Mouse (Mus musculus) limb, embryonic 15.5 days (tissue): ENCODE data around the gene Serpina5. TPM values are rescaled to one million over a fixed set of nuclear protein-coding genes. Genes with fewer than 3 reads are reported as not detected.
"Not testable (repeated sequence)": the region's sequence is repeated elsewhere in the genome, so short reads cannot be mapped to it uniquely, and the experiment has no call there.

Experiments
- ATAC-seq: fragments of 200-750 bp; cut with Nextera tagmentation; 2 replicates; pipeline ENCODE4 v1.8.0; 2017; ENCODE audit warnings: low read depth, moderate TSS enrichment; ENCODE audit not compliant: insufficient number of reproducible peaks, low FRiP score, low TSS enrichment
- H3K27ac ChIP-seq: fragments of 300-500 bp; sonication (generic); 2 replicates; pipeline ENCODE4 v1.5.1; 2015; ENCODE audit warnings: moderate library complexity, mild to moderate bottlenecking, inconsistent platforms
- H3K27me3 ChIP-seq: fragments of 300-500 bp; sonication (generic); 2 replicates; pipeline ENCODE4 v1.6.1; 2015; ENCODE audit warnings: inconsistent platforms
- H3K36me3 ChIP-seq: fragments of 300-500 bp; sonication (generic); 2 replicates; pipeline ENCODE4 v1.6.1; 2015; ENCODE audit warnings: inconsistent platforms
- H3K4me1 ChIP-seq: fragments of 300-500 bp; sonication (generic); 2 replicates; pipeline ENCODE4 v1.6.1; 2015; ENCODE audit warnings: inconsistent platforms
- H3K4me2 ChIP-seq: fragments of 300-500 bp; sonication (generic); 2 replicates; pipeline ENCODE4 v1.6.1; 2015; ENCODE audit warnings: mild to moderate bottlenecking, inconsistent platforms
- H3K4me3 ChIP-seq: fragments of 300-500 bp; sonication (generic); 2 replicates; pipeline ENCODE4 v1.5.1; 2015; ENCODE audit warnings: mild to moderate bottlenecking, inconsistent platforms
- H3K9ac ChIP-seq: fragments of 300-500 bp; sonication (generic); 2 replicates; pipeline ENCODE4 v1.6.1; 2015; ENCODE audit warnings: inconsistent platforms
- H3K9me3 ChIP-seq: fragments of 300-500 bp; sonication (generic); 2 replicates; pipeline ENCODE4 v1.6.1; 2016; ENCODE audit warnings: inconsistent platforms
- WGBS: fragments of 180-500 bp; shearing (Covaris S2); methylation state at CpG from one replicate; pipeline ENCODE4 v1.1.7; 2015; 5-methylcytosine and 5-hydroxymethylcytosine counted together
- polyA plus RNA-seq: library from polyadenylated mRNA; unstranded; fragments of >200 nt; fragmentation: Nextera tagmentation; extraction: Ambion mirVana; gene quantifications from 2 replicates; pipeline ENCODE4 v1.2.1, GENCODE M21; 2015

Gene Serpina5
- polyA plus RNA-seq, 1 experiment from 2014 or later = not detected

DNA sequence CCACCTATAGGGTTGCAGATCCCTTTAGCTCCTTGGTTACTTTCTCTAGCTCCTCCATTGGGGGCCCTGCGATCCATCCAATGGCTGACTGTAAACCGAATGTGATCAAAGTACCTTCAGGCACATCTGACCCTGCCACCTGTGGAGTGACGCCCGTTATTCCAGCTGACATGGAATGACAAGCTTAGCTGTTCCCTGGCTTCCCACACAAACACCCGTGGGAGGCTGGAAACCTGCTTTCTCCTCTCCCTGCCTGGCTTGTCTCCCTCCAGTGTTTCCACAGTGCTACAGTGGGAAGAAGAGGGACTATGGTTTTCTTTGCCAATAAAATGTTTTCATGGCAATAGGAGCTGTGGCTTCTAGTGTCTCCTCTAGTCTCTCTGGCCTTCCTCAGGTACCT is 28.6 kb upstream of the Serpina5 start:
- no peaks in the 10 kb centered on the region for H3K9me3 ChIP-seq
- no peak overlapping the region for H3K4me3 ChIP-seq
- H3K4me2 ChIP-seq = no peak overlapping the region
- H3K36me3 ChIP-seq = no peaks in the 10 kb centered on the region
- no peaks in the 10 kb centered on the region for H3K4me1 ChIP-seq
- H3K27ac ChIP-seq = no peak overlapping the region
- 53% methylated on average over 5 of the region's 5 CpGs for WGBS
- no peak for ATAC-seq
- no peak overlapping the region for H3K9ac ChIP-seq
- 0 out of 2 replicates have a peak, but pooled peaks cover 4% of the 10 kb centered on the region for H3K27me3 ChIP-seq

DNA sequence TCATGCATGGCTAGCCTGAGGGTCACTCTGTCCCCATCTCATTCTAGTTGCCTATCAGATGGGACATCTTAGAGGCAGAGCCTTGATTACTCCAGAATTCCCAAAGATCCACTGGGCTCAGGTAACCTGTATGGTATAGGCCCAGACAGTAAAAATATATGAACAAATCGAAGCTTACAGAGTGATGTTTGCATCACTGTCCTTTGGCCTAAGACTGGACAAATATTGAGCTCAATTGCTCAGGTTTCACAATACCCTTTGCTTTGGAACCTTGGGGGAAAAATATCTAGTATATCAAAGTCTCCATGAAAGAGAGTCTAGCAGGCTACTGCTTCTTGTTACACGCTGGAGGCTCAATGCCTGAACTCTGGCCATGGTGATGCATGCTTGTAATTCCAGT is 10.8 kb upstream of the Serpina5 start:
- 74% methylated on average over 2 of the region's 2 CpGs for WGBS
- no peak overlapping the region for H3K9ac ChIP-seq
- ATAC-seq = no peak
- no peaks in the 10 kb centered on the region for H3K27me3 ChIP-seq
- no peaks in the 10 kb centered on the region for H3K9me3 ChIP-seq
- no peak overlapping the region for H3K4me3 ChIP-seq
- H3K4me1 ChIP-seq = no peaks in the 10 kb centered on the region
- H3K36me3 ChIP-seq = no peaks in the 10 kb centered on the region
- H3K27ac ChIP-seq = no peak overlapping the region
- no peak overlapping the region for H3K4me2 ChIP-seq

DNA sequence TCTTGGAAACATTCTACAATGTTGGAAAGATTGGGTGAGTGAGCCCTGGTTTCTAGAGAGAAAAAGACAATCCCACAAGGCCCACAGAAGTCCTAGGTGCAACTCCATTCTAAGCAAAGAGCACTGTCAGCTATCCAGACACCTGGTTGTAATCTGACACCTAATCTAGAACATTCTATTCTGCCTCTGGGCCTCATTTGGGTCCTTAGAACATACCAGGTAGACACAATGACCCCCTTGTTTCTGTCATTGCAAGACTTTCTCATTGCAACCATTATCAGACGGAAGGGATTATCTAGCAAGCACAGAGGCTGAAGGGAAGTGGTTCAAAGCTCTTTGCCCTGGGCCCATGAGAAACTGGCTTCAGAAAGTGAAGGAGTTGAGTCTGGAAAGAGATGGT is 9.6 kb upstream of the Serpina5 start:
- no peaks in the 10 kb centered on the region for H3K36me3 ChIP-seq
- ATAC-seq = no peak
- no peak overlapping the region for H3K4me3 ChIP-seq
- WGBS = 77% methylated on average over 1 of the region's 1 CpGs
- H3K27me3 ChIP-seq = no peaks in the 10 kb centered on the region
- H3K4me2 ChIP-seq = no peak overlapping the region
- no peak overlapping the region for H3K9ac ChIP-seq
- no peak overlapping the region for H3K27ac ChIP-seq
- no peaks in the 10 kb centered on the region for H3K9me3 ChIP-seq
- H3K4me1 ChIP-seq = no peaks in the 10 kb centered on the region

DNA sequence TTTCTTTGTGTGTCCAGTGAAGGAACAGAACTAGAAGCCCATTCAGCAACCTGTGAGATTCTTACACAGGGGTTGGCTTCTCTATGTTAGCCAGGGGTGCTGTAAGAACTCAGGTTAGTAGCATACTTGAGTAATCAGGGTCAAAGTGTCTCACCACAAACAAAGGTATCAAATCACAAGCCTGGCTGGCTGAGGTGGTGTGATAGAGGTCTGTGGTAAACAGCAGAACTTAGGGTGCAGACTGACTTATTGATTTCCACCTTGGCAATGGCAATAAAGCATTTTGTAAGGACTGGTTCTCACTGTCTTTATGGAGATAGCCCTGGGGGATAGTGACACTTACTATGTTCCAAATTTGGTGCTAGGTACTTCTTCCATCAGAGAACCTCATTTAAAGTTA is 4.9 kb downstream of the Serpina5 start:
- no peak overlapping the region for H3K4me3 ChIP-seq
- H3K9me3 ChIP-seq = no peaks in the 10 kb centered on the region
- no peak for ATAC-seq
- H3K27me3 ChIP-seq = no peaks in the 10 kb centered on the region
- H3K36me3 ChIP-seq = no peaks in the 10 kb centered on the region
- H3K4me2 ChIP-seq = no peak overlapping the region
- no peak overlapping the region for H3K27ac ChIP-seq
- H3K9ac ChIP-seq = no peak overlapping the region
- no peaks in the 10 kb centered on the region for H3K4me1 ChIP-seq

DNA sequence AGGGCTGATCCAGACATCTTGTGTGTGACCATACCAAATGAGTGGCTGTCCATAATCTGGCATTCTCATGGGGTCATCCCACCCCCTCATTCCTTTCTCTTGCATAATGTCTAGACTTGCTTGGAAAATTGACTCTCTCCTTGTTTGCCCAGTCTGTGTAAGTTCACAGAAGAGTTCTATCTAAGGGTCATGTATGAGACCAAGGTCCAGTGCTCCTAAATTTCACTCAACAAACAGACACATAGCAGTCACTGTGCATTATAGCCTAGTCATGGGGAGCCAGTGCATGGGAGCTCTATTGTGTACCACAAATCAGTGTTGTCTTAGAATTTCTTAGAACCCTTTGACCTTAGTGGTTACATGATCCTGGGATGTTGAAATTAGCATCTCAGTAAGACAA is 6.0 kb downstream of the Serpina5 start:
- Histone ChIP-seq H3K27me3 (no peaks in the 10 kb centered on the region), H3K4me3 (no peak overlapping the region), H3K4me1 (no peaks in the 10 kb centered on the region), H3K9ac (no peak overlapping the region), H3K36me3 (no peaks in the 10 kb centered on the region), H3K4me2 (no peak overlapping the region), H3K27ac (no peak overlapping the region), H3K9me3 (no peaks in the 10 kb centered on the region)
- no peak for ATAC-seq

GRCm38 (mm10) chr12:104108507-104108906 is 7.6 kb downstream of the Serpina5 start:
- no peak overlapping the region for H3K4me2 ChIP-seq
- H3K9me3 ChIP-seq = no peaks in the 10 kb centered on the region
- WGBS = 82% methylated on average over 2 of the region's 2 CpGs

DNA sequence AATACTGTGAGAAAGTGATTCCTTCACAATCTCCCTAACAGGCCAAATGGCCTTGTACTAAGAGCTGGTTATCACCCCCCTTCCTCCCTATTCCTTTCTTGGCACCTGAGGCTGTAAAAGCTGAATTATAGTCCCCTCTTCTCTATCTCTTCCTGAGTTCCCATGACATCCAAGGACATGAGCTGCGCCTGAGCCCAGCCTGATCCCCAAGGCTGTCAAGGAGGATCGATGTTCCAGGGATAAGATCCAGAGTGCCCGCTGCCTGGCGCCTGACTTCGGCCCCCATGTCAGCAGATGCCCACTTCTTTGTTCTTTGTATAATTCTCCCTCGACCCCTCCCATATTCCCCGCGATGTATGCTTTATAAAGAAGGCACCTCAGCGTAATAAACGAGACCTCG is 11.4 kb downstream of the Serpina5 start, which contains the start of gene Serpina3a:
Serpina3a (plus strand) TSS at position 392 of the 400 bp plus-strand sequence.
- H3K4me2 ChIP-seq, H3K27ac ChIP-seq, H3K36me3 ChIP-seq, H3K4me1 ChIP-seq, H3K9me3 ChIP-seq, ATAC-seq, H3K9ac ChIP-seq, H3K4me3 ChIP-seq, H3K27me3 ChIP-seq: not testable (repeated sequence)
- WGBS = 86% methylated on average over 11 of the region's 11 CpGs

More at GRCm38 (mm10) chr12:104108507-104108906, 7.6 kb downstream of the Serpina5 start:
- H3K27ac ChIP-seq = no peak overlapping the region
- H3K4me1 ChIP-seq = no peaks in the 10 kb centered on the region
- no peak overlapping the region for H3K4me3 ChIP-seq
- H3K36me3 ChIP-seq = no peaks in the 10 kb centered on the region
- ATAC-seq = no peak
- H3K9ac ChIP-seq = no peak overlapping the region
- no peaks in the 10 kb centered on the region for H3K27me3 ChIP-seq

DNA sequence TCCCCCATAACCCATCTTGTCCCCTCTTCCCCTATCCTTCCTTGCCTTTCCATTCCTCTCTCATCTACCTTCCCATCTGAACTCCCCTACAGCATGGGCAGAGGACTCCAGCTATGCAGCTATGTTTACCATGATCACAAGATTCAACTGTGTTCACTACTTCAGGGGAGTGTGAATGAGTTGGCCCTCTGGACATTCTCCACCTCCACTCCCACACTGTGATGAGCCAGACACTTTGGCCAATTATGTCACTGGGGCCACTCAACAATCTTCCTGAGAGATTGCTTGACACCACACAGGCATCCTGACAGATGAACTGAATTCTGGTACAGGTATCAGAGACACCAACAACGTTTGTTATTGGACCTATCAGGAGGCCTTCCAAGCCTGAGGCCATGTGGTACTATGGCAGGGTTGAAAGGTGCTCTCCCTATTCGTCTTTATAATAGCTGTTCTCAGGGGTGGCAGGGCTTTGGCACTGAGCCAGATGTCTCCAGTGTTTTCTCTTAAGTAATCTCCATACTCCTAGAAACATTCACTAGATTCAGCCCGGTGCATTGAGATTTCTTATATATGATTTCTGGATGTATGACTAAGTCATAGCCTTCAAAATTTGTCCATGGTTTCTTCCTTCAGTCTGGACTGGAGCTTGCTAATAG is 14.1 kb downstream of the Serpina5 start:
- WGBS = 42% methylated on average over 3 of the region's 3 CpGs
- H3K4me3 ChIP-seq = no peak overlapping the region

DNA sequence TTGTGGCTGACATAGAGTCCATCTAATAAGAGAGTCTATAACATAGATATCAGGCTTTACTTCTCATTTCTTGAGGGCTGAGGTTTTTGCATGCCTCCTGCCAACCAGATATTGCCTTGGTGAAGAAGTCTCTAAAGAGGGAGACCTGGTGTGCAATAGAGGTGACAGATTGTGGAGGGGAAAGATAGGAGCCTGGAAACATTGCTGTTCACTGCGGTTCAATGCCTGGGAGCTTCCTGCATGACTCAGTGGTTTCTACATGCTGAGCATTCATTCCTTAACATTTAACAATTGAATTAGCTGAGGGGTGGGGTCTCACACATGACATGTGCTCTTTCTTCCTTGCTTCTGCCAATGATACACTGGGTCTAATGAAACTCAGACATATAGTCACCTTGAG is 22.2 kb downstream of the Serpina5 start:
- no peak overlapping the region for H3K27ac ChIP-seq
- H3K4me3 ChIP-seq = no peak overlapping the region
- H3K9me3 ChIP-seq = no peaks in the 10 kb centered on the region
- WGBS = 90% methylated on average over 1 of the region's 1 CpGs
- H3K4me1 ChIP-seq = no peaks in the 10 kb centered on the region
- no peak overlapping the region for H3K4me2 ChIP-seq
- H3K27me3 ChIP-seq = no peaks in the 10 kb centered on the region
- H3K36me3 ChIP-seq = no peaks in the 10 kb centered on the region
- no peak for ATAC-seq
- H3K9ac ChIP-seq = no peak overlapping the region

More for the DNA sequence above, 14.1 kb downstream of the Serpina5 start:
- Histone ChIP-seq H3K27me3 (no peaks in the 10 kb centered on the region), H3K9ac (no peak overlapping the region), H3K4me1 (no peaks in the 10 kb centered on the region), H3K36me3 (no peaks in the 10 kb centered on the region), H3K27ac (no peak overlapping the region), H3K9me3 (no peaks in the 10 kb centered on the region), H3K4me2 (no peak overlapping the region)
- no peak for ATAC-seq

DNA sequence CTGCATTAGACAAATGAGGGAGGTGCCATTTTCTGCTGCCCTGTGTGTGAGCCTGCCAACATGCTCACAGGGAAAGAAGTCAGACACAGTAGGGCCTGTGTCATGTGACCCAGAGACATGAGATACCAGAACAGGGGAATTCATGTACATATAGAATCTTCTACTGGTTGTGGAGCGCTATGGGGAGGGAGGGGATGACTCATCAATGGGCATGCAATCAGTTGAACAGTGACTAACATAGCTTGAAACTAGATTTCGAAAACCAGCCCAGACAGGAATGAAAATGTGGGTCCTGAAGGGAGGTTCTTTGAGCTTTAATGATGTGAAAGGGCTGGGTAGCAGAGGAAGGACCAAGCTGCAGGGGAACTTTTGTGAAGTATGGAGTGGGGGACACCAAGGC is 23.1 kb downstream of the Serpina5 start:
- Histone ChIP-seq H3K27me3 (no peaks in the 10 kb centered on the region), H3K36me3 (no peaks in the 10 kb centered on the region), H3K9ac (no peak overlapping the region), H3K4me2 (no peak overlapping the region), H3K27ac (no peak overlapping the region), H3K9me3 (no peaks in the 10 kb centered on the region), H3K4me3 (no peak overlapping the region), H3K4me1 (no peaks in the 10 kb centered on the region)
- ATAC-seq = no peak
- WGBS = 75% methylated on average over 2 of the region's 2 CpGs

DNA sequence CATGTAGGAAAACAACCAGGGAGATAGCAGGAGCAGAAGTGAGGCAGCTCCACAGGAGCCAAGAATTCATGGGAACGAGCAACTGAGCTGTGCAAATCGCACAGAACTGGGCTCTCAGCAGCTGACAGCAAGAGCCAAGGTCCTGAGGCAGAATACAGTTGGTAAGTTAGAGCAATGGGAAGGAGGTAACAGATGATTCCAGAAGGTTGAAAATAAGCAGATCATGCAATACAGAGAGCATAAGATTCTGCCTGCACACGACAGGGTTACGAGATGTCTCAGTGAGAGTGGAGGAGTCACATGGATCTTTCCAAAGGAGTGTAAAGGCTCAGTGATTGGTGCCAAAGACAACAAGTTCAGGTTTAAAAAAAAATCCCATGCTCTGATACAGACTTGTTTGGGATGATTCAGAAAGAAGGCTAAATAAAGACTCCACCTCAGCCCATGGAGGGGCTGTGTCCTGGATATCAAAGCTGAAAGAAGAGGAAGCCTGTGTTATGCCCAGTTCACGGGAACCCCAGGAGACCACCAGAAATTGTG is 24.2 kb downstream of the Serpina5 start:
- 79% methylated on average over 5 of the region's 5 CpGs for WGBS
- no peaks in the 10 kb centered on the region for H3K9me3 ChIP-seq
- no peak overlapping the region for H3K4me2 ChIP-seq
- H3K4me1 ChIP-seq = no peaks in the 10 kb centered on the region
- no peak overlapping the region for H3K4me3 ChIP-seq
- H3K36me3 ChIP-seq = no peaks in the 10 kb centered on the region
- no peak for ATAC-seq
- no peak overlapping the region for H3K9ac ChIP-seq
- no peaks in the 10 kb centered on the region for H3K27me3 ChIP-seq
- H3K27ac ChIP-seq = no peak overlapping the region

GRCm38 (mm10) chr12:104127696-104128095 is 26.8 kb downstream of the Serpina5 start, which contains the start of gene Serpina3b:
Gene Serpina3b (plus strand): TSS chr12:104127996.
- no peaks in the 10 kb centered on the region for H3K36me3 ChIP-seq
- ATAC-seq = no peak
- WGBS = 68% methylated on average over 5 of the region's 5 CpGs
- no peaks in the 10 kb centered on the region for H3K4me1 ChIP-seq
- H3K9ac ChIP-seq = no peak within 1 kb of the TSS
- no peaks in the 10 kb centered on the region for H3K9me3 ChIP-seq
- no peak within 1 kb of the TSS for H3K27ac ChIP-seq
- H3K4me3 ChIP-seq = no peak within 1 kb of the TSS
- no peaks in the 10 kb centered on the region for H3K27me3 ChIP-seq
- H3K4me2 ChIP-seq = no peak within 1 kb of the TSS

DNA sequence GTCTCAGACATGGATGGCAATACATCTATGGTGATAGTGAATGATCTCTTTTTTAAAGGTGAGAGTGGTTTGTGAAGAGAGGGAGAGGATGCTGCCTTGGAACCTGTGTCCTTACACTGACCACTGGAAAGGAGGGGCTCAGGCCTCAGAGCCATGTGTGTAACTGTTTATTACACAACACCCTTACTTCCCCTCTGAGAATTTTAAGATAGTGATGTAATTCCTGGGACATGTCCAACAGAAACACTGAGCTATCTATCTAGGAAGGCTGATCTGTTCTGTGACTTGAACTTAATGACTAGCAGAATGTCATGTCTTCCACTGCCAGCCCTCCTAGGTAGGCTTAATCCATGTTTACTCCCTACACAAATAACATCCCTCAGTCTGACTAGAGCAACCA is 30.1 kb downstream of the Serpina5 start:
- Histone ChIP-seq H3K9ac (no peak overlapping the region), H3K27me3 (no peaks in the 10 kb centered on the region), H3K4me1 (no peaks in the 10 kb centered on the region), H3K9me3 (no peaks in the 10 kb centered on the region), H3K4me3 (no peak overlapping the region), H3K4me2 (no peak overlapping the region), H3K36me3 (no peaks in the 10 kb centered on the region), H3K27ac (no peak overlapping the region)
- ATAC-seq = no peak
